Mouse (Mus musculus) kidney, postnatal 4 days (tissue): ENCODE data around the gene Madcam1.
A peak's percentile ranks its signal among the peaks of the same experiment; 100 is the strongest.

ENCODE experiments used
- DNase-seq, 2 experiments: peaks; one replicate each; pipeline ENCODE4 v3.0.0; 2021; ENCODE audit warnings: mixed read lengths in 2 of 2

Gene Madcam1

GRCm38 (mm10) chr10:79664131-79664665 lies at the start of gene Madcam1:
Gene Madcam1 (plus strand): TSS chr10:79664559.
- peak; percentile 88 to 90 for DNase-seq

- DNase-seq, result no peak
These were observed 48.5 kb upstream of the Madcam1 start for GRCm38 (mm10) chr10:79615860-79616259.

GRCm38 (mm10) chr10:79616376-79616775 lies 48.0 kb upstream of the Madcam1 start:
- DNase-seq, result no peak

GRCm38 (mm10) chr10:79623950-79624349 lies 40.4 kb upstream of the Madcam1 start:
- no peak for DNase-seq

GRCm38 (mm10) chr10:79625398-79625797 lies 39.0 kb upstream of the Madcam1 start:
- no peak for DNase-seq

GRCm38 (mm10) chr10:79626156-79626555 lies 38.2 kb upstream of the Madcam1 start:
- DNase-seq, result no peak

- no peak for DNase-seq
These were observed 36.0 kb upstream of the Madcam1 start for GRCm38 (mm10) chr10:79628377-79628776.

GRCm38 (mm10) chr10:79631432-79631831 lies 32.9 kb upstream of the Madcam1 start:
- no peak for DNase-seq

GRCm38 (mm10) chr10:79633006-79633777 lies 31.2 kb upstream of the Madcam1 start:
- peak in 1 of 2 experiments; percentile 34 for DNase-seq

- no peak for DNase-seq
These were observed 28.1 kb upstream of the Madcam1 start for GRCm38 (mm10) chr10:79636287-79636686.

GRCm38 (mm10) chr10:79637128-79638110 lies 26.9 kb upstream of the Madcam1 start, which contains the start of gene Shc2:
Gene Shc2 (minus strand): TSS chr10:79637918.
- DNase-seq, result peak; percentile 77 to 82

- DNase-seq, result peak; percentile 50 to 66
These were observed 25.7 kb upstream of the Madcam1 start for GRCm38 (mm10) chr10:79638486-79639204.

GRCm38 (mm10) chr10:79645711-79646110 lies 18.6 kb upstream of the Madcam1 start, which contains the start of gene Odf3l2:
Gene Odf3l2 (minus strand): TSS chr10:79645738.
- no peak for DNase-seq

- DNase-seq, result peak; percentile 86
These were observed 15.1 kb upstream of the Madcam1 start for GRCm38 (mm10) chr10:79649070-79649751.

GRCm38 (mm10) chr10:79652789-79653188 lies 11.6 kb upstream of the Madcam1 start:
- DNase-seq, result no peak

GRCm38 (mm10) chr10:79654946-79655395 lies 9.4 kb upstream of the Madcam1 start:
- no peak for DNase-seq

- DNase-seq, result peak; percentile 70 to 77
These were observed 5.5 kb upstream of the Madcam1 start for GRCm38 (mm10) chr10:79658829-79659228.

- peak; percentile 60 for DNase-seq
These were observed 4.1 kb upstream of the Madcam1 start for GRCm38 (mm10) chr10:79660298-79660697.

- peak in 1 of 2 experiments; percentile 31 for DNase-seq
These were observed 2.5 kb upstream of the Madcam1 start for GRCm38 (mm10) chr10:79661861-79662260.

- DNase-seq, result no peak
These were observed 692 bp downstream of the Madcam1 start for GRCm38 (mm10) chr10:79665051-79665450.

GRCm38 (mm10) chr10:79666493-79666892 lies 2.1 kb downstream of the Madcam1 start:
- DNase-seq, result no peak

- no peak for DNase-seq
These were observed 3.7 kb downstream of the Madcam1 start for GRCm38 (mm10) chr10:79668076-79668475.
